ENCODE assay signal across 13 mouse cellular contexts in the genomic region with DNA sequence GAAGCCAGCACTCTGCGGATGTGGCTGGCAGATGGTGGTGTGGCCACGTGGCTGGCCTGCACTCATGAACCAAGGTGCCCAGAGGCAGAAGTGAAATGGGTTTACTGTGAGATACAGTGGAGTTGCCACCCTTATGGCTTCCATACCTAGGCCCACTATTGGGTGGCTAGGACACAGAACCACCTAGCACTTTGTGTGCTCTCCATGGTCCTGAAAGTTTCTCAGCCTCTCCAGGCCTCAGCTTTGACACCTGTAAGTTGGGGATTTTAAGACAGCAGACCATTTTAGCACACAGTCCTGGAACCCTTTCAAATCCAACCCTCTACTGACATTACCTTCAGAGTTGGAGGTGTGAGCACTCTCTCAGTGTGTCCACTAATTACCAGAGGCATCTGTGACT. TPM values are rescaled to one million over a fixed set of nuclear protein-coding genes. Genes with fewer than 3 reads are reported as not detected.
DNase-seq lines count a peak whose midpoint lies in the region; ATAC-seq and TF ChIP-seq lines count a peak whose summit lies in the region.
"Had no signal": no experiment of that assay in that cellular context is flagged by ENCODE, and none has a peak within 500 bp of the region (broad histone marks: within the 10 kb centered on the region; RNA-seq: fewer than 3 reads in every experiment).

No protein-coding gene starts in this region.

- TF ChIP-seq CTCF in lung, adult 2 months (IDR thresholded peaks at IDR 0.05; ENCODE audit: insufficient read depth, low read length) = no peak
- TF ChIP-seq CTCF in MEL (IDR thresholded peaks at IDR 0.05 in 2 of 3, conservative IDR thresholded peaks at IDR 0.05 in 1 of 3; ENCODE audit: control insufficient read depth in 1 of 3, insufficient read depth in 1 of 3, low read depth in 2 of 3, low read length in 3 of 3, poor library complexity in 1 of 3, severe bottlenecking in 1 of 3) = no peak

- no peaks in the 10 kb centered on the region for H3K36me3 ChIP-seq in MEL (ENCODE audit: control insufficient read depth in 1 of 2, insufficient read depth in 2 of 2, low read length in 2 of 2)
- H3K36me3 ChIP-seq: heart, embryonic 15.5 days had no signal

- no peaks in the 10 kb centered on the region for H3K9me3 ChIP-seq in MEL (replicated peaks; ENCODE audit: insufficient read depth, low read length)
- H3K9me3 ChIP-seq: heart, embryonic 15.5 days had no signal

- H3K27ac ChIP-seq in MEL (ENCODE audit: control insufficient read depth, low read depth, low read length) = no peak overlapping the region
- H3K27ac ChIP-seq: heart, embryonic 15.5 days had no signal

- TF ChIP-seq RAD21 in MEL (IDR thresholded peaks at IDR 0.05; ENCODE audit: low read depth, low read length) = no peak

- H3K4me3 ChIP-seq in lung, adult 2 months (replicated peaks; ENCODE audit: extremely low read depth, low read depth, low read length) = no peak overlapping the region
- no peak overlapping the region for H3K4me3 ChIP-seq in MEL (ENCODE audit: control insufficient read depth in 1 of 2, insufficient read depth in 1 of 2, low read depth in 2 of 2, low read length in 2 of 2)
- H3K4me3 ChIP-seq: heart, embryonic 15.5 days had no signal

- no peak for ATAC-seq in activated CD4-positive, CD25-positive, alpha-beta regulatory T cell, adult 4 months
- ATAC-seq: inflammation-experienced regulatory T-cells, adult 6 months had no signal

- no peaks in the 10 kb centered on the region for H3K79me2 ChIP-seq in MEL (ENCODE audit: control insufficient read depth, insufficient read depth, low read length, poor library complexity)

- no peaks in the 10 kb centered on the region for H3K27me3 ChIP-seq in MEL (ENCODE audit: control insufficient read depth in 1 of 2, insufficient read depth in 2 of 2, low read length in 2 of 2)

- H3K4me1 ChIP-seq in lung, adult 2 months (ENCODE audit: control insufficient read depth, insufficient read depth, low read length) = no peaks in the 10 kb centered on the region
- H3K4me1 ChIP-seq in MEL (ENCODE audit: control insufficient read depth in 1 of 2, insufficient read depth in 2 of 2, low read length in 2 of 2) = no peaks in the 10 kb centered on the region
- H3K4me1 ChIP-seq: heart, embryonic 15.5 days had no signal

- TF ChIP-seq EP300 in MEL (IDR thresholded peaks at IDR 0.05; ENCODE audit: low read depth in 1 of 2, low read length in 2 of 2) = no peak

- no peak for TF ChIP-seq POLR2A in lung, adult 2 months (IDR thresholded peaks at IDR 0.05; ENCODE audit: borderline replicate concordance, extremely low read depth, low read depth, low read length)
- TF ChIP-seq POLR2A in MEL (IDR thresholded peaks at IDR 0.05; ENCODE audit: control insufficient read depth in 1 of 2, insufficient read depth in 1 of 2, low read depth in 1 of 2, low read length in 2 of 2, poor library complexity in 1 of 2) = no peak

- peak; percentile 11 for DNase-seq in lung, postnatal 10 days
- DNase-seq in lung, adult 2 months = no peak
- DNase-seq in MEL (ENCODE audit: low read depth, low spot score) = peak; percentile 45
- DNase-seq in embryo, embryonic 11.5 days (ENCODE audit: low read depth, low spot score) = peak; percentile 27
- peak; percentile 71 for DNase-seq in naive thymus-derived CD4-positive, alpha-beta T cell, adult 2 months (ENCODE audit: low read depth)
- DNase-seq in B cell, adult 2 months = no peak
- DNase-seq in left cerebral cortex, adult 8-10 months (ENCODE audit: low spot score in 2 of 2) = no peak
- DNase-seq: cerebellum, postnatal 25 days; gastrocnemius, postnatal 10 days had no signal

- 64% methylated on average over 2 of the region's 2 CpGs for WGBS in lung, adult 2 months

- H3K9ac ChIP-seq in MEL (ENCODE audit: control insufficient read depth, low read depth, low read length, poor library complexity, severe bottlenecking) = no peak overlapping the region
- H3K9ac ChIP-seq: heart, embryonic 15.5 days had no signal

TF ChIP-seq in MEL, 35 proteins besides CTCF, POLR2A, EP300 and RAD21:
- TF ChIP-seq ELF1 (IDR thresholded peaks at IDR 0.05; ENCODE audit: low read depth, low read length) = no peak

RNA-seq across cellular contexts. Expression of a gene that starts 16.3 kb away (rescaled TPM):
- polyA plus RNA-seq in lung, adult 2 months (2012; rRNA removed) = 3.1 and 3.4 TPM in 2 replicates
- not detected in 2 replicates for total RNA-seq in MEL (2012; rRNA removed)
- polyA plus RNA-seq in MEL (2012; ENCODE audit: insufficient read depth in 1 of 2, insufficient read length in 2 of 2, low read depth in 1 of 2, low replicate concordance in 2 of 2, missing spikeins in 1 of 2) = not detected
- polyA plus RNA-seq in activated CD4-positive, CD25-positive, alpha-beta regulatory T cell, adult 4 months (2017; shearing (Covaris generic)) = not detected
- 10 to 100 TPM; 17.7 to 21.1 (median 19.2) TPM for total RNA-seq in left cerebral cortex, adult 8-10 months (2022)
- polyA plus RNA-seq: inflammation-experienced regulatory T-cells, adult 6 months had no signal

RNA-seq across cellular contexts. Expression of a gene that starts 36.4 kb away (rescaled TPM):
- 21.5 and 22.2 TPM in 2 replicates for polyA plus RNA-seq in lung, adult 2 months (2012; rRNA removed)
- total RNA-seq in MEL (2012; rRNA removed) = 26.8 and 35.1 TPM in 2 replicates
- 10 to 100 TPM in 1 of 2 experiments, not detected in 1; 29.8 TPM for polyA plus RNA-seq in MEL (2012; ENCODE audit: insufficient read depth in 1 of 2, insufficient read length in 2 of 2, low read depth in 1 of 2, low replicate concordance in 2 of 2, missing spikeins in 1 of 2)
- polyA plus RNA-seq in activated CD4-positive, CD25-positive, alpha-beta regulatory T cell, adult 4 months (2017; shearing (Covaris generic)) = 1 to 10 TPM; 3.1 to 4.6 TPM
- 10 to 100 TPM; 19.2 to 20.3 (median 20.0) TPM for total RNA-seq in left cerebral cortex, adult 8-10 months (2022)

RNA-seq across cellular contexts. Expression of a gene that starts 46.9 kb away (rescaled TPM):
- polyA plus RNA-seq in lung, adult 2 months (2012; rRNA removed) = 8.9 and 10.1 TPM in 2 replicates
- total RNA-seq in MEL (2012; rRNA removed) = not detected in 2 replicates
- not detected for polyA plus RNA-seq in MEL (2012; ENCODE audit: insufficient read depth in 1 of 2, insufficient read length in 2 of 2, low read depth in 1 of 2, low replicate concordance in 2 of 2, missing spikeins in 1 of 2)
- not detected for polyA plus RNA-seq in activated CD4-positive, CD25-positive, alpha-beta regulatory T cell, adult 4 months (2017; shearing (Covaris generic))
- 1 to 10 TPM; 1.0 to 1.4 (median 1.2) TPM for total RNA-seq in left cerebral cortex, adult 8-10 months (2022)
- polyA plus RNA-seq: inflammation-experienced regulatory T-cells, adult 6 months had no signal

RNA-seq across cellular contexts. Expression of a gene that starts 56.5 kb away (rescaled TPM):
- 0.07 and 0.09 TPM in 2 replicates for polyA plus RNA-seq in lung, adult 2 months (2012; rRNA removed)
- total RNA-seq in MEL (2012; rRNA removed) = not detected in 2 replicates
- not detected for polyA plus RNA-seq in MEL (2012; ENCODE audit: insufficient read depth in 1 of 2, insufficient read length in 2 of 2, low read depth in 1 of 2, low replicate concordance in 2 of 2, missing spikeins in 1 of 2)
- polyA plus RNA-seq in activated CD4-positive, CD25-positive, alpha-beta regulatory T cell, adult 4 months (2017; shearing (Covaris generic)) = not detected
- not detected for total RNA-seq in left cerebral cortex, adult 8-10 months (2022)
- total RNA-seq: left cerebral cortex, postnatal 25 days had no signal
- polyA plus RNA-seq: inflammation-experienced regulatory T-cells, adult 6 months had no signal

Comparison
In these comparisons a context has a peak if more than half of its experiments do, and no peak if none do; other contexts are left out.
1. DNase-seq: peak in lung, postnatal 10 days (single experiment), MEL (single experiment), embryo, embryonic 11.5 days (single experiment) and naive thymus-derived CD4-positive, alpha-beta T cell, adult 2 months (single experiment); none in lung, adult 2 months (single experiment), B cell, adult 2 months (0 of 2) and left cerebral cortex, adult 8-10 months (0 of 2).